Mouse (Mus musculus): ENCODE measurements at regions not wholly inside any gene's neighbourhood (a gene's known extent, or its start where the extent isn't known, plus 50 kb on each side); places are given as distances from the start of the nearest gene placed in this dataset.

DNA sequence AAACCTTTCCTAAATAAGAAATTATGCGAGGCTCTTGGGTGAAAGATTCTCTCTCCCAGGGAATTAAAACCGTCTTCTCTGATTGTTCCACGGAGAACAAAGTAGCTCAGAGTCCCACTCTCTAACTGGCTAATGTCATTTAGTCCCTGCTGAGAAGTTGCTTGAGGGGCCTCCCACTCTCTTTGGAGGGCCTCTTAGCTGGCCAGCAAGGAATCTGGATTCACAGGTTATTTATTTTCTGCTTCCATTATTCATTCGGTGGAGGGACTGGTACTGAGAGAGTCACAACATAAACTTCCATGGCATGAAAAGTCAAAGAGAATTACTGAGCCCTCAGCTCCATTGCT is 210.8 kb downstream of the Mex3b start:
- TF ChIP-seq POLR2A (IDR thresholded peaks at IDR 0.05; ENCODE audit: borderline replicate concordance, extremely low read depth, insufficient read depth, insufficient read length, poor library complexity, severe bottlenecking), result no peak
- no peak for TF ChIP-seq CTCF (IDR thresholded peaks at IDR 0.05; ENCODE audit: borderline replicate concordance, extremely low read depth, insufficient read depth, insufficient read length)

Measured in brain, embryonic 14.5 days (tissue).